Mouse (Mus musculus) forebrain, postnatal 0 days (tissue): ENCODE measurements around the gene Kif13a. TPM values are rescaled to one million over a fixed set of nuclear protein-coding genes. Genes with fewer than 3 reads are reported as not detected.

Experiments used
- ATAC-seq: fragments of 200-750 bp; cut with Nextera tagmentation; 2 replicates; pipeline ENCODE4 v1.8.0; 2017; ENCODE audit warnings: mild to moderate bottlenecking, moderate library complexity
- DNase-seq: peaks from one replicate; pipeline ENCODE4 v3.0.0-alpha.2; 2015
- H3K27ac ChIP-seq: fragments of 300-500 bp; sonication (generic); 2 replicates; pipeline ENCODE4 v1.5.1; 2014; ENCODE audit warnings: low read depth, mild to moderate bottlenecking, antibody characterized with exemption, low read length, moderate library complexity, mixed read lengths
- H3K27me3 ChIP-seq: fragments of 300-500 bp; sonication (generic); 2 replicates; pipeline ENCODE4 v1.6.1; 2014; ENCODE audit warnings: mild to moderate bottlenecking, low read length, mixed read lengths; ENCODE audit not compliant: insufficient read depth
- H3K36me3 ChIP-seq: fragments of 300-500 bp; sonication (generic); 2 replicates; pipeline ENCODE4 v1.6.1; 2014; ENCODE audit warnings: mild to moderate bottlenecking, moderate library complexity; ENCODE audit not compliant: insufficient read depth
- H3K4me1 ChIP-seq: fragments of 300-500 bp; sonication (generic); 2 replicates; pipeline ENCODE4 v1.6.1; 2014; ENCODE audit warnings: antibody characterized with exemption; ENCODE audit not compliant: insufficient read depth
- H3K4me2 ChIP-seq: fragments of 300-500 bp; sonication (generic); 2 replicates; pipeline ENCODE4 v1.6.1; 2014; ENCODE audit warnings: low read depth, mild to moderate bottlenecking, moderate library complexity
- H3K4me3 ChIP-seq: fragments of 300-500 bp; sonication (generic); 2 replicates; pipeline ENCODE4 v1.5.1; 2014; ENCODE audit warnings: low read depth, low read length, mixed read lengths
- H3K9ac ChIP-seq: fragments of 300-500 bp; sonication (generic); 2 replicates; pipeline ENCODE4 v1.6.1; 2014; ENCODE audit warnings: mild to moderate bottlenecking
- H3K9me3 ChIP-seq: fragments of 300-500 bp; sonication (generic); 2 replicates; pipeline ENCODE4 v1.6.1; 2016; ENCODE audit warnings: low read length
- CTCF ChIP-seq: sonication (generic); IDR thresholded peaks from 2 replicates; pipeline ENCODE4 v1.5.1; 2016; ENCODE audit warnings: antibody characterized with exemption, control low read depth, low read depth
- WGBS: fragments of 180-500 bp; shearing (Covaris S2); extraction: QIAGEN DNeasy Blood & Tissue Kit; methylation state at CpG from one replicate; pipeline ENCODE4 v1.1.7; 2014; 5-methylcytosine and 5-hydroxymethylcytosine counted together
- polyA plus RNA-seq: library from polyadenylated mRNA; unstranded; fragments of >200 nt; fragmentation: Nextera tagmentation; extraction: Ambion mirVana; gene quantifications from 2 replicates; pipeline ENCODE4 v1.2.1, GENCODE M21; 2015
- total RNA-seq: library from RNA; depleted of rRNA; stranded (reverse); fragments of >200 nt; gene quantifications from 2 replicates; pipeline ENCODE4 v1.2.3, GENCODE M21; 2014

Gene Kif13a
- total and polyA plus RNA-seq, 2 experiments from 2014 or later, result 9.2 to 19.7 TPM

- no peaks in the 10 kb centered on the region for H3K9me3 ChIP-seq
- no peak overlapping the region for H3K4me3 ChIP-seq
- no peaks in the 10 kb centered on the region for H3K4me1 ChIP-seq
- H3K9ac ChIP-seq, result no peak overlapping the region
- 95% methylated on average over 4 of the region's 4 CpGs for WGBS
- TF ChIP-seq CTCF, result no peak
- H3K27ac ChIP-seq, result no peak overlapping the region
- H3K27me3 ChIP-seq, result no peaks in the 10 kb centered on the region
- no peak overlapping the region for H3K4me2 ChIP-seq
- DNase-seq (no peak), ATAC-seq (no peak)
- H3K36me3 ChIP-seq, result no peaks in the 10 kb centered on the region
These were observed 52.6 kb downstream of the Kif13a start for GRCm38 (mm10) chr13:46877049-46877448.

GRCm38 (mm10) chr13:46875377-46875776 is 54.3 kb downstream of the Kif13a start:
- WGBS, result 74% methylated on average over 6 of the region's 6 CpGs
- no peak for ATAC-seq
- Histone ChIP-seq H3K4me3 (no peak overlapping the region), H3K36me3 (no peaks in the 10 kb centered on the region), H3K27ac (no peak overlapping the region), H3K4me2 (no peak overlapping the region), H3K4me1 (no peaks in the 10 kb centered on the region), H3K9ac (no peak overlapping the region), H3K9me3 (no peaks in the 10 kb centered on the region), H3K27me3 (no peaks in the 10 kb centered on the region)
- no peak for DNase-seq
- TF ChIP-seq CTCF, result no peak

- WGBS, result 62% methylated on average over 11 of the region's 11 CpGs
- no peak for ATAC-seq
- no peak overlapping the region for H3K9ac ChIP-seq
- no peaks in the 10 kb centered on the region for H3K9me3 ChIP-seq
- H3K4me3 ChIP-seq, result no peak overlapping the region
- H3K4me2 ChIP-seq, result no peak overlapping the region
- no peaks in the 10 kb centered on the region for H3K27me3 ChIP-seq
- H3K4me1 ChIP-seq, result no peaks in the 10 kb centered on the region
- no peak for DNase-seq
- no peak overlapping the region for H3K27ac ChIP-seq
- no peak for TF ChIP-seq CTCF
- no peaks in the 10 kb centered on the region for H3K36me3 ChIP-seq
These were observed 56.9 kb downstream of the Kif13a start for GRCm38 (mm10) chr13:46872732-46873131.

- no peaks in the 10 kb centered on the region for H3K9me3 ChIP-seq
- no peaks in the 10 kb centered on the region for H3K36me3 ChIP-seq
- H3K27me3 ChIP-seq, result no peaks in the 10 kb centered on the region
- no peaks in the 10 kb centered on the region for H3K4me1 ChIP-seq
- H3K27ac ChIP-seq, result no peak overlapping the region
- H3K4me3 ChIP-seq, result no peak overlapping the region
- DNase-seq (peak; percentile 30), ATAC-seq (peak; percentile 86)
- TF ChIP-seq CTCF, result peak; percentile 31; the same call in 1 of the 2 replicates
- WGBS, result 43% methylated on average over 6 of the region's 6 CpGs
- H3K9ac ChIP-seq, result no peak overlapping the region
- no peak overlapping the region for H3K4me2 ChIP-seq
These were observed 57.5 kb downstream of the Kif13a start for GRCm38 (mm10) chr13:46872194-46872593.

GRCm38 (mm10) chr13:46869464-46869863 is 60.2 kb downstream of the Kif13a start:
- WGBS, result 89% methylated on average over 13 of the region's 13 CpGs
- ATAC-seq, result no peak
- no peak overlapping the region for H3K27ac ChIP-seq
- H3K36me3 ChIP-seq, result no peaks in the 10 kb centered on the region
- TF ChIP-seq CTCF, result no peak
- no peaks in the 10 kb centered on the region for H3K27me3 ChIP-seq
- H3K4me1 ChIP-seq, result no peaks in the 10 kb centered on the region
- H3K9me3 ChIP-seq, result no peaks in the 10 kb centered on the region
- H3K4me3 ChIP-seq, result no peak overlapping the region
- DNase-seq, result no peak
- no peak overlapping the region for H3K9ac ChIP-seq
- no peak overlapping the region for H3K4me2 ChIP-seq

- no peak for TF ChIP-seq CTCF
- H3K36me3 ChIP-seq, result no peaks in the 10 kb centered on the region
- no peaks in the 10 kb centered on the region for H3K4me1 ChIP-seq
- no peak overlapping the region for H3K4me3 ChIP-seq
- H3K9ac ChIP-seq, result no peak overlapping the region
- H3K27me3 ChIP-seq, result no peaks in the 10 kb centered on the region
- ATAC-seq, result no peak
- DNase-seq, result no peak
- no peak overlapping the region for H3K27ac ChIP-seq
- no peak overlapping the region for H3K4me2 ChIP-seq
- no peaks in the 10 kb centered on the region for H3K9me3 ChIP-seq
- 91% methylated on average over 3 of the region's 3 CpGs for WGBS
These were observed 66.4 kb downstream of the Kif13a start for GRCm38 (mm10) chr13:46863169-46863748.

- Histone ChIP-seq H3K4me3 (no peak overlapping the region), H3K9me3 (no peaks in the 10 kb centered on the region), H3K27ac (no peak overlapping the region), H3K27me3 (no peaks in the 10 kb centered on the region), H3K4me1 (no peaks in the 10 kb centered on the region), H3K4me2 (no peak overlapping the region), H3K36me3 (no peaks in the 10 kb centered on the region), H3K9ac (no peak overlapping the region)
- ATAC-seq (no peak), DNase-seq (no peak)
- 66% methylated on average over 2 of the region's 2 CpGs for WGBS
- TF ChIP-seq CTCF, result no peak
These were observed 69.8 kb downstream of the Kif13a start for GRCm38 (mm10) chr13:46859876-46860275.

GRCm38 (mm10) chr13:46859173-46859572 is 70.5 kb downstream of the Kif13a start:
- no peak for TF ChIP-seq CTCF
- Histone ChIP-seq H3K9me3 (no peaks in the 10 kb centered on the region), H3K9ac (no peak overlapping the region), H3K4me3 (no peak overlapping the region), H3K4me2 (no peak overlapping the region), H3K4me1 (no peaks in the 10 kb centered on the region), H3K36me3 (no peaks in the 10 kb centered on the region), H3K27ac (no peak overlapping the region), H3K27me3 (no peaks in the 10 kb centered on the region)
- DNase-seq, result no peak
- 95% methylated on average over 2 of the region's 2 CpGs for WGBS
- ATAC-seq, result no peak
